Mouse (Mus musculus): ENCODE results near the gene Hmcn2.

- TF ChIP-seq POLR2A (IDR thresholded peaks at IDR 0.05; ENCODE audit: insufficient read depth, low read depth, low read length) = no peak
- TF ChIP-seq CTCF (IDR thresholded peaks at IDR 0.05; ENCODE audit: insufficient read depth, low read depth, low read length) = no peak
Observed at GRCm38 (mm10) chr2:31464529-31464910, 150.3 kb downstream of the Hmcn2 start.
